Mouse (Mus musculus): ENCODE data around the gene Gas7. TPM values are rescaled to one million over a fixed set of nuclear protein-coding genes. Genes with fewer than 3 reads are reported as not detected.

Gene Gas7
- polyA plus RNA-seq (2015; fragmentation: Nextera tagmentation; extraction: Ambion mirVana): 52.2 and 53.5 TPM in 2 replicates

- H3K4me1 ChIP-seq (ENCODE audit: control insufficient read depth, insufficient read depth, low read length): peaks cover 12% of the 10 kb centered on the region; the same call in 1 of the 2 replicates
- H3K27me3 ChIP-seq (ENCODE audit: control insufficient read depth, insufficient read depth, low read depth, low read length): peaks cover 2% of the 10 kb centered on the region; the same call in 1 of the 2 replicates
- peak within 1 kb of the TSS; percentile 73 for H3K27ac ChIP-seq (ENCODE audit: low read length)
- WGBS: under 1% methylated on average over 73 of the region's 78 CpGs
- no peaks in the 10 kb centered on the region for H3K36me3 ChIP-seq (ENCODE audit: control insufficient read depth, insufficient read depth, low read length)
- peak; percentile 77 for ATAC-seq
- H3K9me3 ChIP-seq (replicated peaks; ENCODE audit: control insufficient read depth, low read length, poor library complexity, severe bottlenecking): no peaks in the 10 kb centered on the region
- peak within 1 kb of the TSS; percentile 87 for H3K9ac ChIP-seq (ENCODE audit: low read depth, low read length)
- peak within 1 kb of the TSS; percentile 85 for H3K4me2 ChIP-seq (ENCODE audit: low read length)
- peak within 1 kb of the TSS; percentile 83 for H3K4me3 ChIP-seq (ENCODE audit: low read depth, low read length)
Observed at GRCm38 (mm10) chr11:67454874-67455526, at the start of gene Gas7. TSS of gene Gas7 (plus strand) at chr11:67455437.

GRCm38 (mm10) chr11:67414346-67414940 lies 40.8 kb upstream of the Gas7 start:
- H3K36me3 ChIP-seq (ENCODE audit: control insufficient read depth, insufficient read depth, low read length): no peaks in the 10 kb centered on the region
- no peak overlapping the region for H3K27ac ChIP-seq (ENCODE audit: low read length)
- no peak overlapping the region for H3K4me3 ChIP-seq (ENCODE audit: low read depth, low read length)
- WGBS: 82% methylated on average over 6 of the region's 6 CpGs
- no peak overlapping the region for H3K9ac ChIP-seq (ENCODE audit: low read depth, low read length)
- no peak overlapping the region for H3K4me2 ChIP-seq (ENCODE audit: low read length)
- ATAC-seq: no peak
- no peaks in the 10 kb centered on the region for H3K9me3 ChIP-seq (replicated peaks; ENCODE audit: control insufficient read depth, low read length, poor library complexity, severe bottlenecking)
- H3K4me1 ChIP-seq (ENCODE audit: control insufficient read depth, insufficient read depth, low read length): no peaks in the 10 kb centered on the region
- H3K27me3 ChIP-seq (ENCODE audit: control insufficient read depth, insufficient read depth, low read depth, low read length): no peaks in the 10 kb centered on the region

GRCm38 (mm10) chr11:67423575-67423974 lies 31.7 kb upstream of the Gas7 start:
- H3K27ac ChIP-seq (ENCODE audit: low read length): no peak overlapping the region
- H3K27me3 ChIP-seq (ENCODE audit: control insufficient read depth, insufficient read depth, low read depth, low read length): no peaks in the 10 kb centered on the region
- WGBS: 83% methylated on average over 13 of the region's 13 CpGs
- H3K4me2 ChIP-seq (ENCODE audit: low read length): no peak overlapping the region
- no peaks in the 10 kb centered on the region for H3K36me3 ChIP-seq (ENCODE audit: control insufficient read depth, insufficient read depth, low read length)
- H3K9ac ChIP-seq (ENCODE audit: low read depth, low read length): no peak overlapping the region
- no peak for ATAC-seq
- H3K9me3 ChIP-seq (replicated peaks; ENCODE audit: control insufficient read depth, low read length, poor library complexity, severe bottlenecking): no peaks in the 10 kb centered on the region
- H3K4me3 ChIP-seq (ENCODE audit: low read depth, low read length): no peak overlapping the region
- no peaks in the 10 kb centered on the region for H3K4me1 ChIP-seq (ENCODE audit: control insufficient read depth, insufficient read depth, low read length)

- Histone ChIP-seq H3K9me3 (replicated peaks; ENCODE audit: control insufficient read depth, low read length, poor library complexity, severe bottlenecking) (no peaks in the 10 kb centered on the region), H3K27ac (ENCODE audit: low read length) (no peak overlapping the region), H3K4me1 (ENCODE audit: control insufficient read depth, insufficient read depth, low read length) (peaks cover 8% of the 10 kb centered on the region), H3K36me3 (ENCODE audit: control insufficient read depth, insufficient read depth, low read length) (no peaks in the 10 kb centered on the region), H3K9ac (ENCODE audit: low read depth, low read length) (no peak overlapping the region), H3K4me2 (ENCODE audit: low read length) (no peak overlapping the region), H3K27me3 (ENCODE audit: control insufficient read depth, insufficient read depth, low read depth, low read length) (no peaks in the 10 kb centered on the region), H3K4me3 (ENCODE audit: low read depth, low read length) (no peak overlapping the region)
- WGBS: 39% methylated on average over 3 of the region's 3 CpGs
- no peak for ATAC-seq
Observed at GRCm38 (mm10) chr11:67428196-67428595, 27.0 kb upstream of the Gas7 start.

- H3K4me2 ChIP-seq (ENCODE audit: low read length): no peak overlapping the region
- ATAC-seq: no peak
- 78% methylated on average over 1 of the region's 1 CpGs for WGBS
- no peak overlapping the region for H3K9ac ChIP-seq (ENCODE audit: low read depth, low read length)
- H3K27ac ChIP-seq (ENCODE audit: low read length): no peak overlapping the region
- H3K9me3 ChIP-seq (replicated peaks; ENCODE audit: control insufficient read depth, low read length, poor library complexity, severe bottlenecking): no peaks in the 10 kb centered on the region
- no peaks in the 10 kb centered on the region for H3K36me3 ChIP-seq (ENCODE audit: control insufficient read depth, insufficient read depth, low read length)
- no peaks in the 10 kb centered on the region for H3K27me3 ChIP-seq (ENCODE audit: control insufficient read depth, insufficient read depth, low read depth, low read length)
- no peak overlapping the region for H3K4me3 ChIP-seq (ENCODE audit: low read depth, low read length)
- H3K4me1 ChIP-seq (ENCODE audit: control insufficient read depth, insufficient read depth, low read length): peaks cover 8% of the 10 kb centered on the region
Observed at GRCm38 (mm10) chr11:67429836-67430235, 25.4 kb upstream of the Gas7 start.

GRCm38 (mm10) chr11:67431116-67431645 lies 24.1 kb upstream of the Gas7 start:
- WGBS: 21% methylated on average over 14 of the region's 14 CpGs
- ATAC-seq: peak; percentile 11; the same call in 1 of the 2 replicates
- Histone ChIP-seq H3K4me3 (ENCODE audit: low read depth, low read length) (no peak overlapping the region), H3K27me3 (ENCODE audit: control insufficient read depth, insufficient read depth, low read depth, low read length) (no peaks in the 10 kb centered on the region), H3K27ac (ENCODE audit: low read length) (no peak overlapping the region), H3K9ac (ENCODE audit: low read depth, low read length) (no peak overlapping the region), H3K9me3 (replicated peaks; ENCODE audit: control insufficient read depth, low read length, poor library complexity, severe bottlenecking) (no peaks in the 10 kb centered on the region), H3K4me2 (ENCODE audit: low read length) (peak overlapping the region; percentile 17; the same call in 1 of the 2 replicates), H3K4me1 (ENCODE audit: control insufficient read depth, insufficient read depth, low read length) (peaks cover 8% of the 10 kb centered on the region), H3K36me3 (ENCODE audit: control insufficient read depth, insufficient read depth, low read length) (no peaks in the 10 kb centered on the region)

GRCm38 (mm10) chr11:67431864-67432263 lies 23.4 kb upstream of the Gas7 start:
- Histone ChIP-seq H3K4me2 (ENCODE audit: low read length) (no peak overlapping the region), H3K4me1 (ENCODE audit: control insufficient read depth, insufficient read depth, low read length) (peaks cover 8% of the 10 kb centered on the region), H3K9ac (ENCODE audit: low read depth, low read length) (no peak overlapping the region), H3K4me3 (ENCODE audit: low read depth, low read length) (no peak overlapping the region), H3K9me3 (replicated peaks; ENCODE audit: control insufficient read depth, low read length, poor library complexity, severe bottlenecking) (no peaks in the 10 kb centered on the region), H3K27me3 (ENCODE audit: control insufficient read depth, insufficient read depth, low read depth, low read length) (no peaks in the 10 kb centered on the region), H3K27ac (ENCODE audit: low read length) (no peak overlapping the region; the same call in 1 of the 2 replicates), H3K36me3 (ENCODE audit: control insufficient read depth, insufficient read depth, low read length) (no peaks in the 10 kb centered on the region)
- WGBS: 69% methylated on average over 4 of the region's 4 CpGs
- ATAC-seq: no peak

- H3K4me3 ChIP-seq (ENCODE audit: low read depth, low read length): no peak overlapping the region
- H3K27ac ChIP-seq (ENCODE audit: low read length): no peak overlapping the region
- no peaks in the 10 kb centered on the region for H3K36me3 ChIP-seq (ENCODE audit: control insufficient read depth, insufficient read depth, low read length)
- no peak overlapping the region for H3K4me2 ChIP-seq (ENCODE audit: low read length)
- H3K9ac ChIP-seq (ENCODE audit: low read depth, low read length): no peak overlapping the region
- H3K9me3 ChIP-seq (replicated peaks; ENCODE audit: control insufficient read depth, low read length, poor library complexity, severe bottlenecking): no peaks in the 10 kb centered on the region
- 91% methylated on average over 5 of the region's 5 CpGs for WGBS
- no peak for ATAC-seq
- peaks cover 8% of the 10 kb centered on the region for H3K4me1 ChIP-seq (ENCODE audit: control insufficient read depth, insufficient read depth, low read length)
- no peaks in the 10 kb centered on the region for H3K27me3 ChIP-seq (ENCODE audit: control insufficient read depth, insufficient read depth, low read depth, low read length)
Observed at GRCm38 (mm10) chr11:67433763-67434162, 21.5 kb upstream of the Gas7 start.

- no peak for ATAC-seq
- Histone ChIP-seq H3K9ac (ENCODE audit: low read depth, low read length) (no peak overlapping the region), H3K36me3 (ENCODE audit: control insufficient read depth, insufficient read depth, low read length) (no peaks in the 10 kb centered on the region), H3K27ac (ENCODE audit: low read length) (no peak overlapping the region), H3K4me2 (ENCODE audit: low read length) (no peak overlapping the region), H3K9me3 (replicated peaks; ENCODE audit: control insufficient read depth, low read length, poor library complexity, severe bottlenecking) (no peaks in the 10 kb centered on the region), H3K4me1 (ENCODE audit: control insufficient read depth, insufficient read depth, low read length) (no peaks in the 10 kb centered on the region), H3K4me3 (ENCODE audit: low read depth, low read length) (no peak overlapping the region), H3K27me3 (ENCODE audit: control insufficient read depth, insufficient read depth, low read depth, low read length) (no peaks in the 10 kb centered on the region)
- 97% methylated on average over 5 of the region's 5 CpGs for WGBS
Observed at GRCm38 (mm10) chr11:67438746-67439145, 16.5 kb upstream of the Gas7 start.
